Mouse (Mus musculus) retina, postnatal 1 day (tissue): ENCODE results near the gene Gdpd5.
"Not testable (repeated sequence)": the region's sequence is repeated elsewhere in the genome, so short reads cannot be mapped to it uniquely, and the experiment has no call there.

Experiments used
- DNase-seq: peaks from one replicate; pipeline ENCODE4 v3.0.0-alpha.2; 2012

Gene Gdpd5

GRCm38 (mm10) chr7:99483271-99483923 is 102.2 kb downstream of the Gdpd5 start, which contains the start of gene Rps3:
TSS of gene Rps3 (minus strand) at chr7:99483738.
- peak; percentile 99 for DNase-seq

GRCm38 (mm10) chr7:99483924-99484319 is 102.7 kb downstream of the Gdpd5 start:
- no peak for DNase-seq

- no peak for DNase-seq
Observed at GRCm38 (mm10) chr7:99484679-99485078, 103.5 kb downstream of the Gdpd5 start.

GRCm38 (mm10) chr7:99489708-99490107 is 108.5 kb downstream of the Gdpd5 start:
- no peak for DNase-seq

- peak; percentile 80 for DNase-seq
Observed at GRCm38 (mm10) chr7:99499128-99499527, 117.9 kb downstream of the Gdpd5 start.

GRCm38 (mm10) chr7:99500201-99500600 is 119.0 kb downstream of the Gdpd5 start:
- DNase-seq = peak; percentile 86

GRCm38 (mm10) chr7:99500655-99501054 is 119.4 kb downstream of the Gdpd5 start:
- no peak for DNase-seq

GRCm38 (mm10) chr7:99501148-99501547 is 119.9 kb downstream of the Gdpd5 start:
- DNase-seq = no peak

- no peak for DNase-seq
Observed at GRCm38 (mm10) chr7:99504556-99504955, 123.3 kb downstream of the Gdpd5 start.

- not testable (repeated sequence) for DNase-seq
Observed at GRCm38 (mm10) chr7:99508187-99508586, 127.0 kb downstream of the Gdpd5 start.

- DNase-seq = peak; percentile 66
Observed at GRCm38 (mm10) chr7:99510087-99510501, 128.9 kb downstream of the Gdpd5 start.
